Mouse (Mus musculus): Measurements from ENCODE around the gene Gm12184.

The Gm12184 gene

DNA sequence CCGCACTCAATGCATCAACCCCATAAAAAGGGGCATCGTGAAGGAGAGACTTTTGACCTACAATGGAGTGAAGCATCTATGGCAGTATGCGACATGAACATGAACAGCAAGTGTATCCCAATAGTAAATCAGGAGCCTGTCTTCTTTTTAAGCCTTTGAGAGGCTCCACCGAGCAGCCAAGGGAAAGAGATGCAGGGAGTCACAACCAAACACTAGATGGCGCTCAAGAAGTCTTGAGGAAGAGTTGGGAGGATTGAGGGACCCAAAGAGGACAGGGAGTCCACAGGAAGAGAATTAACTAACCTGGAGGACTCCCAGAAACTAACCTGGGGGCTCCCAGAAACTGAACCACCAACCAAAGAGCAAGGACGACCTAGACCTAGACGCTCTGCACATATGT lies 47.0 kb downstream of the Gm12184 start:
- CTCF ChIA-PET: interaction anchor here (0.8 to 1.4 kb wide), 3 partner anchors 10 to 79 kb away, joined by 3 to 5 read pairs (median 3); no protein-coding TSS in a partner anchor

DNA sequence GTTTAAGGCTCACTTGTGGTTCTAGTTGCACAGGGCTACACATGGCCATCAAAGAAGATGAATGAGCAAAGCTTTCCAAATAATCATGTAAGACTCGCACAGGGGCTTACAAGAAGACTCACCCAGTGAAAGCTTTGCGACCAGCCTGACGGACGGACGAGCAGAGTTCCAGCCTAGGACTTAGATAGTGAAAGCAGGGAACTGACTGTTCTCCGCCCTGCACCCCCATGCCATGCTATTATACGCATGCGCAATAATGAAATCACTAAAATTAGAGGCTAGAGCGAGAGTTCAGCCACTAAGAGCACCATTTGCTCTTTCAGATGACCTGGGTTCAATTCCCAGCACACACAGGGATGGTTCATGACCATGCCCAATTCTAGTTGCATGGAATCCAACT lies 49.2 kb downstream of the Gm12184 start:
- CTCF ChIA-PET: interaction anchor here (0.7 kb wide), 1 partner anchor 82 kb away, joined by 3 read pairs; no protein-coding TSS in a partner anchor

DNA sequence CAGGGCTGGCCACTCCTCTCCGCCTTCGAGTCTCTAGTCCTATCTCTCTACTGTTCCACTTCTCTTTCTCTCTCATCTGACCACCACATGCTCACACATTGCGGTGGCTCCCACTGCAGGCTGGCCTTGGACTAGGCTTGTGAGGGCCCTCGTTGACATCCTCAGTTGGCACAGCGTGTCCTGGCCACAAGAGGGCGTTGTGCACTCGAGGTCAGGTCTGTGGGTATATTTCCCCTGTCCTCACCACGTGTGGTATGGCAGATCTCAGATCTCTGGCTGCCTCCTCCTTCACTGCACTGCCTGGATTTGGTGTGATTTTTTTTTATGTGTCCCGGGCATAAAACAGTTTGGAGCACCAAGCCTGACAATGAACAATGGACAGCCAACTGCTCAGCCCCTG lies 49.8 kb downstream of the Gm12184 start:
- CTCF ChIA-PET: no interaction called here

DNA sequence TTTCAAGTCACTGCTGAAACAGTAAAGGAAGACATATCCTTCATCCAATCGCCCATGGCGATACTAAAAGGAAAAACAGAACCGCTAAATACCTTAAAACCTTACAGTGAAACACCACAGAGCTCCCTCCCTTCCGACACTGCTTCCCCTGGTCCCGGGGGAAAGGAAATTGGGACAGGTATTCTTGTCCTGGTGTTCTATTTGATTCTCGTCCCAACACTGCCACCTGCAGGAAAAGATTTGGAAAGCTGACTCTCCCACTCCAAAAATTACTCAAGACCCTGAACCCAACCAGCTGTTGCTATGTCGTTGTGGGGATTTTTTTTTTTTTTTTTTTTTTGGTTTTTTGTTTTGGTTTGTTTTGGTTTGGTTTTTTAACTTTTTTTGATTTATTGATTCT lies 51.0 kb downstream of the Gm12184 start:
- CTCF ChIA-PET: interaction anchor here (0.6 kb wide), 1 partner anchor 10 kb away, joined by 4 read pairs; no protein-coding TSS in a partner anchor

All from spleen, embryonic (tissue).